Mouse (Mus musculus): ENCODE results near the gene Zfp648. TPM values are rescaled to one million over a fixed set of nuclear protein-coding genes. Genes with fewer than 3 reads are reported as not detected.
A peak's percentile ranks its signal among the peaks of the same experiment; 100 is the strongest.

The Zfp648 gene
- polyA plus RNA-seq (2014; fragmentation: Nextera tagmentation; extraction: Ambion mirVana) = 0.30 and 0.41 TPM in 2 replicates

DNA sequence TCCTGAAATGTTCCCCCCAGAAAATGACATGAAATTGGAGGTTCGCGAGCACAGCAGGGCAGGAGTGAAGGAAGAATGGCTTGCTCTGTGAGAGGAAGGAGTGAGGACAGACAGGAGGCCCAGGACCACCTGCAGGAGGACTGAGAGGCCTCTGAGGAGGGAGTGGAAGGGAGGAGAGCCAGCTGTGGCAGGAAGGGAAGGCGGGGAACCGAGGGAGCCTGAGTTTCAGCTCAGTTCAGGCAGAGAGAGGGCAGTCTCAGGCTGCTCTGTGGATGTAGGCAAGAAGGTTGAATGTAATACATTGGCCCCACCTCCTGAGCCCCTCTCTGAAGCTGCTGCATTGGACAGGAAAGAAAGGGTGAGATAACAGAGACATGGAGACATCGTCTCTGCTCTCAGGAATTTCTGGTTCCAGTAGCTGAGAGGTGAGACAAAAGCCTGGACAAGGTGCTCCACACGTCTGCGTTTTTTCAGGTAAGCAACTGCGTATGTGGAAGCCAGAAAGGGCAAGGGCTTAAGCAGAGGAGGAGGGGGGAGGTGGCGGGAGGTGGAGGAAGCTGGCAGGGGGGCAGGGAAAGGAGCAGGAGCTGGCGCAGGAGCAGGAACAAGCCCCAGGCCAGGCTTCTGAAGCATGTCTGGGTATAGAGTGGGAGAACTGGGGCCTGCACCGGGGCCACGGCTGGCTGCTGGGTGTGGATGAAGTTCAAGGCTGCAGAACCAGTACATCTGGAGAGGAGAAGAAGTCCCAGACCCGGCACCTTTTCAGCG lies at the start of gene Zfp648:
Gene Zfp648 (plus strand): TSS at position 233 of the 768 bp plus-strand sequence.
- H3K4me1 ChIP-seq (ENCODE audit: control insufficient read depth, insufficient read depth, low read length) = no peaks in the 10 kb centered on the region
- no peak for DNase-seq (ENCODE audit: low spot score)
- H3K9me3 ChIP-seq (replicated peaks; ENCODE audit: control insufficient read depth, low read length) = no peaks in the 10 kb centered on the region
- H3K27me3 ChIP-seq (replicated peaks; ENCODE audit: control insufficient read depth, insufficient read depth, low read length) = peaks cover 23% of the 10 kb centered on the region
- WGBS = 31% methylated on average over 14 of the region's 14 CpGs
- H3K36me3 ChIP-seq (ENCODE audit: control insufficient read depth, insufficient read depth, low read length) = no peaks in the 10 kb centered on the region
- no peak within 1 kb of the TSS for H3K27ac ChIP-seq (ENCODE audit: low read depth, low read length)
- no peak within 1 kb of the TSS for H3K4me3 ChIP-seq (ENCODE audit: low read depth, low read length)
- ATAC-seq = no peak
- no peak within 1 kb of the TSS for H3K9ac ChIP-seq (ENCODE audit: low read length)
- H3K4me2 ChIP-seq (ENCODE audit: low read length) = no peak within 1 kb of the TSS

DNA sequence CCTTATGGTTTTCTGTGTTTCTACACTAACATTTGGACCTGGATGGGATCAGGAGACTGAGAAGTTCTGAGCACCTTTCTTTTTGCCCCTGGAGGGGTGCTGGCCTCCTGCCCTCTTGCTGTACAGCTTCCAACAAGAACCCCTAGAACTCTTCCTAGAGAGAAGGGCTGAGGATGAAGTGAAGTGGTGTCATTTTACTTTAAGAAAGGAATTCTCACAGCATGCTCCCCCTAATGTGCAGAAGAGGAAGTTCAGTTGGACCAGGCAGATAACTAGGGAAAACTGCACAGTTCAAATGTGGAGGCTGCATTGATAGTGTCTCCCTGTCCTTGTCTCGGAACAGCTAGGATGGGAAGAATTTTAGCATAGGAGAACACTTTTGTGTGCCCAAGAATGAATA lies 48.4 kb upstream of the Zfp648 start:
- 24% methylated on average over 1 of the region's 1 CpGs for WGBS
- H3K27ac ChIP-seq (ENCODE audit: low read depth, low read length) = no peak overlapping the region
- H3K4me1 ChIP-seq (ENCODE audit: control insufficient read depth, insufficient read depth, low read length) = peaks cover 10% of the 10 kb centered on the region; the same call in 1 of the 2 replicates
- H3K4me2 ChIP-seq (ENCODE audit: low read length) = no peak overlapping the region
- H3K9me3 ChIP-seq (replicated peaks; ENCODE audit: control insufficient read depth, low read length) = no peaks in the 10 kb centered on the region
- ATAC-seq (no peak), DNase-seq (ENCODE audit: low spot score) (peak; percentile 19)
- H3K36me3 ChIP-seq (ENCODE audit: control insufficient read depth, insufficient read depth, low read length) = no peaks in the 10 kb centered on the region
- no peak overlapping the region for H3K4me3 ChIP-seq (ENCODE audit: low read depth, low read length)
- H3K9ac ChIP-seq (ENCODE audit: low read length) = no peak overlapping the region
- H3K27me3 ChIP-seq (replicated peaks; ENCODE audit: control insufficient read depth, insufficient read depth, low read length) = no peaks in the 10 kb centered on the region

DNA sequence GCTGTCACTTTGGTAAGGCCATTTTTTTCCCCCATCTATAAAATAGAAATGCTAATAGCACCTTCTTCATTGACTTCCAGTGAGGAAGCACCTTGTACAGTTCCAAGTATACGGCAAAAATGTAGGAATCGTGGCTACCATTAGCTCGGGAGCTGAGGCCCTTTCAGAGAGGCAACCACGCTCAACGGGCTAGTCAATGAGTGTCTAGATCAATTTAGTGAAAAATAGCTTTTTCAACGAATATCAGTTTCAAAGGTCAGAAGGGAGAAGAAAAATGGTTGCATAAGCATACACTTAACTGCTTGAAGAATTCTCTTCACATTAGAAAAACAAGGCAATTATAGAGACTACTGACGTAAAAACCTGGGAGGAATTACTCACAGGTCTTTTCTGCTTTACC lies 47.2 kb upstream of the Zfp648 start:
- Histone ChIP-seq H3K9ac (ENCODE audit: low read length) (no peak overlapping the region), H3K27me3 (replicated peaks; ENCODE audit: control insufficient read depth, insufficient read depth, low read length) (no peaks in the 10 kb centered on the region), H3K4me1 (ENCODE audit: control insufficient read depth, insufficient read depth, low read length) (peaks cover 10% of the 10 kb centered on the region; the same call in 1 of the 2 replicates), H3K4me3 (ENCODE audit: low read depth, low read length) (no peak overlapping the region), H3K36me3 (ENCODE audit: control insufficient read depth, insufficient read depth, low read length) (no peaks in the 10 kb centered on the region), H3K4me2 (ENCODE audit: low read length) (no peak overlapping the region), H3K9me3 (replicated peaks; ENCODE audit: control insufficient read depth, low read length) (no peaks in the 10 kb centered on the region), H3K27ac (ENCODE audit: low read depth, low read length) (no peak overlapping the region)
- WGBS = 89% methylated on average over 7 of the region's 7 CpGs
- no peak for DNase-seq (ENCODE audit: low spot score)
- ATAC-seq = no peak

- 15% methylated on average over 14 of the region's 14 CpGs for WGBS
- ATAC-seq = peak; percentile 96
- H3K27ac ChIP-seq (ENCODE audit: low read depth, low read length) = peak overlapping the region; percentile 82
- no peaks in the 10 kb centered on the region for H3K36me3 ChIP-seq (ENCODE audit: control insufficient read depth, insufficient read depth, low read length)
- peak overlapping the region; percentile 14 for H3K4me2 ChIP-seq (ENCODE audit: low read length)
- H3K9ac ChIP-seq (ENCODE audit: low read length) = no peak overlapping the region
- no peak overlapping the region for H3K4me3 ChIP-seq (ENCODE audit: low read depth, low read length)
- H3K9me3 ChIP-seq (replicated peaks; ENCODE audit: control insufficient read depth, low read length) = no peaks in the 10 kb centered on the region
- H3K27me3 ChIP-seq (replicated peaks; ENCODE audit: control insufficient read depth, insufficient read depth, low read length) = no peaks in the 10 kb centered on the region
- peak; percentile 90 for DNase-seq (ENCODE audit: low spot score)
- peaks cover 3% of the 10 kb centered on the region; the same call in 1 of the 2 replicates for H3K4me1 ChIP-seq (ENCODE audit: control insufficient read depth, insufficient read depth, low read length)
Observed at GRCm38 (mm10) chr1:154156177-154157062, 44.6 kb upstream of the Zfp648 start.

GRCm38 (mm10) chr1:154157131-154157530 lies 43.9 kb upstream of the Zfp648 start:
- 28% methylated on average over 4 of the region's 4 CpGs for WGBS
- Histone ChIP-seq H3K27ac (ENCODE audit: low read depth, low read length) (peak overlapping the region; percentile 82), H3K9me3 (replicated peaks; ENCODE audit: control insufficient read depth, low read length) (no peaks in the 10 kb centered on the region), H3K4me3 (ENCODE audit: low read depth, low read length) (no peak overlapping the region), H3K4me2 (ENCODE audit: low read length) (no peak overlapping the region), H3K36me3 (ENCODE audit: control insufficient read depth, insufficient read depth, low read length) (no peaks in the 10 kb centered on the region), H3K9ac (ENCODE audit: low read length) (no peak overlapping the region), H3K4me1 (ENCODE audit: control insufficient read depth, insufficient read depth, low read length) (peaks cover 3% of the 10 kb centered on the region; the same call in 1 of the 2 replicates), H3K27me3 (replicated peaks; ENCODE audit: control insufficient read depth, insufficient read depth, low read length) (no peaks in the 10 kb centered on the region)
- DNase-seq (ENCODE audit: low spot score) (no peak), ATAC-seq (no peak; the same call in 1 of the 2 replicates)

GRCm38 (mm10) chr1:154167696-154168095 lies 33.3 kb upstream of the Zfp648 start:
- H3K27ac ChIP-seq (ENCODE audit: low read depth, low read length) = no peak overlapping the region
- no peak overlapping the region for H3K4me2 ChIP-seq (ENCODE audit: low read length)
- H3K9ac ChIP-seq (ENCODE audit: low read length) = no peak overlapping the region
- H3K27me3 ChIP-seq (replicated peaks; ENCODE audit: control insufficient read depth, insufficient read depth, low read length) = no peaks in the 10 kb centered on the region
- no peak overlapping the region for H3K4me3 ChIP-seq (ENCODE audit: low read depth, low read length)
- DNase-seq (ENCODE audit: low spot score) (no peak), ATAC-seq (no peak)
- H3K36me3 ChIP-seq (ENCODE audit: control insufficient read depth, insufficient read depth, low read length) = no peaks in the 10 kb centered on the region
- H3K4me1 ChIP-seq (ENCODE audit: control insufficient read depth, insufficient read depth, low read length) = no peaks in the 10 kb centered on the region
- 89% methylated on average over 6 of the region's 6 CpGs for WGBS
- H3K9me3 ChIP-seq (replicated peaks; ENCODE audit: control insufficient read depth, low read length) = no peaks in the 10 kb centered on the region

DNA sequence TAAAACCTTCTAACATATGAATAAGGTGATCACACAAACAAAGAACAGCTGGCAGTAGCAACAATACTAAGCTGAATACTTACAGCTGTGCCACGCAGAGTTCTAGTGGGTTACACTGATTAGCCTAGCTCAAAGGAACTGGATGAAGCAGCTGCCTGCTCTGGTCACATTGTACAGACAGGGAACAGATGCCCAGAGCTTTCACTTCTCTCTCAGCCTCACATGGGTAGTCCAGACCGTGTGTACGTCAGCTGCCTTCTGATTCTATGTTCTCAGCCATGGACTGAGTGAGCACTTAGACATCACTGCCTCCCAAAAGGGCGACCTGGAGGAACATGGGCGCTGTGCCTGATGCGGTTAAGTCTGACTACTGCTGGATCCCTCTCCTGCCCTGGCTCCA lies 25.7 kb upstream of the Zfp648 start:
- H3K9me3 ChIP-seq (replicated peaks; ENCODE audit: control insufficient read depth, low read length) = no peaks in the 10 kb centered on the region
- no peak overlapping the region for H3K4me3 ChIP-seq (ENCODE audit: low read depth, low read length)
- DNase-seq (ENCODE audit: low spot score) (peak; percentile 27), ATAC-seq (peak; percentile 57)
- 69% methylated on average over 6 of the region's 6 CpGs for WGBS
- H3K27ac ChIP-seq (ENCODE audit: low read depth, low read length) = no peak overlapping the region
- H3K9ac ChIP-seq (ENCODE audit: low read length) = no peak overlapping the region
- H3K4me1 ChIP-seq (ENCODE audit: control insufficient read depth, insufficient read depth, low read length) = no peaks in the 10 kb centered on the region
- no peak overlapping the region for H3K4me2 ChIP-seq (ENCODE audit: low read length)
- no peaks in the 10 kb centered on the region for H3K27me3 ChIP-seq (replicated peaks; ENCODE audit: control insufficient read depth, insufficient read depth, low read length)
- H3K36me3 ChIP-seq (ENCODE audit: control insufficient read depth, insufficient read depth, low read length) = no peaks in the 10 kb centered on the region

GRCm38 (mm10) chr1:154177781-154178180 lies 23.2 kb upstream of the Zfp648 start:
- H3K4me3 ChIP-seq (ENCODE audit: low read depth, low read length) = no peak overlapping the region
- no peaks in the 10 kb centered on the region for H3K4me1 ChIP-seq (ENCODE audit: control insufficient read depth, insufficient read depth, low read length)
- no peak overlapping the region for H3K9ac ChIP-seq (ENCODE audit: low read length)
- WGBS = 93% methylated on average over 4 of the region's 4 CpGs
- ATAC-seq (no peak), DNase-seq (ENCODE audit: low spot score) (no peak)
- H3K4me2 ChIP-seq (ENCODE audit: low read length) = no peak overlapping the region
- no peaks in the 10 kb centered on the region for H3K9me3 ChIP-seq (replicated peaks; ENCODE audit: control insufficient read depth, low read length)
- no peaks in the 10 kb centered on the region for H3K36me3 ChIP-seq (ENCODE audit: control insufficient read depth, insufficient read depth, low read length)
- H3K27me3 ChIP-seq (replicated peaks; ENCODE audit: control insufficient read depth, insufficient read depth, low read length) = no peaks in the 10 kb centered on the region
- H3K27ac ChIP-seq (ENCODE audit: low read depth, low read length) = no peak overlapping the region

Data from forebrain, embryonic 14.5 days (tissue).